Mouse (Mus musculus): Measurements from ENCODE around the gene Cenpk. TPM values are rescaled to one million over a fixed set of nuclear protein-coding genes. Genes with fewer than 3 reads are reported as not detected.

Gene Cenpk
- total and polyA plus RNA-seq, 2 experiments from 2014 or later: 0.19 to 17.3 TPM

GRCm38 (mm10) chr13:104289176-104289575 is 60.8 kb downstream of the Cenpk start:
- ATAC-seq (ENCODE audit: insufficient read depth, low read depth) (no peak), DNase-seq (ENCODE audit: low spot score) (peak; percentile 18)
- Histone ChIP-seq H3K4me2 (ENCODE audit: low read depth, low read length) (peak overlapping the region; percentile 83), H3K36me3 (replicated peaks; ENCODE audit: control insufficient read depth, insufficient read depth, low read length) (no peaks in the 10 kb centered on the region), H3K27me3 (ENCODE audit: control insufficient read depth, insufficient read depth, low read length) (no peaks in the 10 kb centered on the region), H3K4me3 (ENCODE audit: low read depth, low read length) (peak overlapping the region; percentile 60), H3K4me1 (ENCODE audit: control insufficient read depth, insufficient read depth) (peaks cover 4% of the 10 kb centered on the region), H3K9me3 (replicated peaks; ENCODE audit: control insufficient read depth, low read length) (no peaks in the 10 kb centered on the region), H3K27ac (ENCODE audit: low read depth) (0 out of 2 replicates have a peak overlapping the region, but pooled peaks have one; percentile 93), H3K9ac (replicated peaks; ENCODE audit: low read depth, low read length) (peak overlapping the region; percentile 68)
- TF ChIP-seq CTCF (IDR thresholded peaks at IDR 0.05; ENCODE audit: low read depth) (no peak), EP300 (IDR thresholded peaks at IDR 0.05; ENCODE audit: low read depth) (no peak)

GRCm38 (mm10) chr13:104295472-104295871 is 67.1 kb downstream of the Cenpk start:
- H3K9ac ChIP-seq (replicated peaks; ENCODE audit: low read depth, low read length): no peak overlapping the region
- DNase-seq (ENCODE audit: low spot score) (no peak), ATAC-seq (ENCODE audit: insufficient read depth, low read depth) (no peak)
- TF ChIP-seq EP300 (IDR thresholded peaks at IDR 0.05; ENCODE audit: low read depth): no peak
- no peak for TF ChIP-seq CTCF (IDR thresholded peaks at IDR 0.05; ENCODE audit: low read depth)
- no peaks in the 10 kb centered on the region for H3K4me1 ChIP-seq (ENCODE audit: control insufficient read depth, insufficient read depth)
- H3K4me2 ChIP-seq (ENCODE audit: low read depth, low read length): no peak overlapping the region
- H3K36me3 ChIP-seq (replicated peaks; ENCODE audit: control insufficient read depth, insufficient read depth, low read length): peaks cover 12% of the 10 kb centered on the region
- H3K4me3 ChIP-seq (ENCODE audit: low read depth, low read length): no peak overlapping the region
- H3K27ac ChIP-seq (ENCODE audit: low read depth): no peak overlapping the region
- no peaks in the 10 kb centered on the region for H3K9me3 ChIP-seq (replicated peaks; ENCODE audit: control insufficient read depth, low read length)
- no peaks in the 10 kb centered on the region for H3K27me3 ChIP-seq (ENCODE audit: control insufficient read depth, insufficient read depth, low read length)
- WGBS: 83% methylated on average over 1 of the region's 1 CpGs

Other genes starting within 250 kb of the Cenpk start
- gene Nln, start 119.0 kb upstream of the Cenpk start, total RNA-seq (2014; rRNA removed; ENCODE audit: low replicate concordance): 31.1 and 42.2 TPM in 2 replicates
- 16.2 and 17.0 TPM in 2 replicates for gene Nln, start 119.0 kb upstream of the Cenpk start, polyA plus RNA-seq (2015; fragmentation: Nextera tagmentation; extraction: Ambion mirVana)
- gene Sgtb, start 118.9 kb upstream of the Cenpk start, total RNA-seq (2014; rRNA removed; ENCODE audit: low replicate concordance): 1.1 and 1.6 TPM in 2 replicates
- 1.1 TPM in 2 replicates for gene Sgtb, start 118.9 kb upstream of the Cenpk start, polyA plus RNA-seq (2015; fragmentation: Nextera tagmentation; extraction: Ambion mirVana)
- gene Trappc13, start 50.1 kb upstream of the Cenpk start, total RNA-seq (2014; rRNA removed; ENCODE audit: low replicate concordance): 28.3 and 35.4 TPM in 2 replicates
- gene Trappc13, start 50.1 kb upstream of the Cenpk start, polyA plus RNA-seq (2015; fragmentation: Nextera tagmentation; extraction: Ambion mirVana): 33.1 and 38.8 TPM in 2 replicates
- gene Trim23, start 49.8 kb upstream of the Cenpk start, total RNA-seq (2014; rRNA removed; ENCODE audit: low replicate concordance): 16.8 and 20.6 TPM in 2 replicates
- 13.2 and 14.3 TPM in 2 replicates for gene Trim23, start 49.8 kb upstream of the Cenpk start, polyA plus RNA-seq (2015; fragmentation: Nextera tagmentation; extraction: Ambion mirVana)
- 2.1 and 4.8 TPM in 2 replicates for gene Ppwd1, start 232 bp downstream of the Cenpk start, total RNA-seq (2014; rRNA removed; ENCODE audit: low replicate concordance)
- gene Ppwd1, start 232 bp downstream of the Cenpk start, polyA plus RNA-seq (2015; fragmentation: Nextera tagmentation; extraction: Ambion mirVana): 5.4 and 5.8 TPM in 2 replicates
- 20.6 and 21.8 TPM in 2 replicates for gene Adamts6, start 59.2 kb downstream of the Cenpk start, total RNA-seq (2014; rRNA removed; ENCODE audit: low replicate concordance)
- gene Adamts6, start 59.2 kb downstream of the Cenpk start, polyA plus RNA-seq (2015; fragmentation: Nextera tagmentation; extraction: Ambion mirVana): 2.0 and 2.7 TPM in 2 replicates

Measured in heart, postnatal 0 days (tissue).